Mouse (Mus musculus): Measurements from ENCODE around the gene Mapt. TPM values are rescaled to one million over a fixed set of nuclear protein-coding genes. Genes with fewer than 3 reads are reported as not detected.

Gene Mapt
- polyA plus RNA-seq (2015; fragmentation: Nextera tagmentation; extraction: Ambion mirVana) = 44.0 and 90.9 TPM in 2 replicates

DNA sequence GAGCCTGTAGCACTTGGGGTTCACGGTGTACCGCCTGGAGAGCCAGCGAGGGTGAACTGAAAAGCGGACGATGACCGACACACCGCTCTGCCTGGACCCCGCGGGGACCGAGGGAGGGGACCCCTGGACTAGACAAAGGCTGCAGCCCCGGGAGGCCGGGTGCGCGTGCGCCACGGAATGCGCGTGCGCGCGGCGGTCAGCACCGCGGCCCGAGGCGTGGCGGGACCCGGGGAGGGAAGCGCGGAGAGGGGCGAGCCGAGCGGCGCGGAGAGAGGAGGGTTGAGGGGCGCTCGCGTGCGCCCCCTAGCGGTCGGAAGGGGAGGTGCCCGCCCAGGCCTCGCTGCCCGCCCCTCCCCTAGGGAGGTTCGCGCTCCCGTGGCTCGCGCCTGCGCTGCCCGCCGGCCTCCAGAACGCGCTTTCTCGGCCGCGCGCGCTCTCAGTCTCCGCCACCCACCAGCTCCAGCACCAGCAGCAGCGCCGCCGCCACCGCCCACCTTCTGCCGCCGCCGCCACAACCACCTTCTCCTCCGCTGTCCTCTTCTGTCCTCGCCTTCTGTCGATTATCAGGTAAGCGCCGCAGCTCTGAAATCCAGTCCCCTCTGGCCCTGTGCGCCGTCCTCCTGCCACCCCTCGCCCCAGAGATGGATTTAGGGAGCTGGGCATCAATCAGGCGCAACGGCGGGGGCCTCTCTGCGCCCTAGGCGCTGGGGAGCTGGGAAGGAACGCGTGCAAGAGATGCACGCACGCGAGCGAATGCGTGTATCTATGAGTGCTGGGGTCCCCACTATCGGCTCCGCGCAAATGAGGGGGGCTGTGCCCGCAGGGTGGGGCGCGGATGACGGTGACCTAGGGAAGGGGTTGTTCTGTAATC lies at the start of gene Mapt:
TSS of gene Mapt (plus strand) at position 350 of the 871 bp plus-strand sequence.

DNA sequence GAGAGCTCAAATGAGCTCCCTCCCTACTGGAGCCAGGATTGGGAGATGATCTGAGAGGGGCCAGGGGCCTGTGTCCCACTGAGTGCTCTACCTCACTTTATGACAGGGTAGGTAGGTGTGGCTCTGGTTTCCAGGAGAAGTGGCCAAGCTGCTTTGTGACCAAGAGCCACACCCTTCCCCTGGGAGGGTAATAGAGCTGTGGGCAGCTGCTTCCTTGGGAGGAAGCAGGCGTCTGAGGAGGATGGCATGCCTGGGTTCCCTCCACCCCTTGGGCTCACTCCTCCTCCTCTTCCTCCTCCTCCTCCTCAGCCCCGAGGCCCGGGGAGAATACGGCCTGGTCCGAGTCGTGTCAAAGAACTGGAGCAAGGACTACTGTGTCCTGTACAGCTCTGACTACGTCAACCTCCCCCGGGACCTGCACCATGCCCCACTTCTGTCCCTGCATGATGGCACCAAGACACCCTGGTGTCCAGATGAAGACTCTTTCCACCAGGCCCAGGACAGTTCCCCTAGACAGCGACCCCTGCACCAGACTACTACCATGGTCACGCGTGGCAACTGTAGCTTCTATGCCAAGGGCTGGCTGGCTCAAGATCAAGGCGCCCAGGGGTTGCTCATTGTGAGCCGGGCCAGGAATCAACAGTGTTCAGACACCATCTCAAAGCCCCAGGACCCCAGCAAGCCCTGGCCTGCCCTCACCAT lies 44.9 kb upstream of the Mapt start, which contains the start of gene Sppl2c:
TSS of gene Sppl2c (plus strand) at position 193 of the 702 bp plus-strand sequence.

Small RNA genes within 50 kb of the gene (microRNA-seq; reads per million reads assigned to microRNA genes)
- not detected for gene Gm47310 (ENCODE audit: borderline replicate concordance, insufficient number of aligned reads)

Other genes with a start within 250 kb of the Mapt start
- gene Crhr1, start 98.5 kb upstream of the Mapt start, polyA plus RNA-seq (2015; fragmentation: Nextera tagmentation; extraction: Ambion mirVana) = 0.36 TPM in 2 replicates
- gene Sppl2c, start 45.1 kb upstream of the Mapt start, polyA plus RNA-seq (2015; fragmentation: Nextera tagmentation; extraction: Ambion mirVana) = not detected in 2 replicates
- gene Kansl1, start 237.5 kb downstream of the Mapt start, polyA plus RNA-seq (2015; fragmentation: Nextera tagmentation; extraction: Ambion mirVana) = 11.2 and 15.2 TPM in 2 replicates

Measured in adrenal gland, postnatal 0 days (tissue).